Mouse (Mus musculus) neutrophil, adult 5-6 weeks (primary cell): ENCODE measurements around the gene Icmt. TPM values are rescaled to one million over a fixed set of nuclear protein-coding genes. Genes with fewer than 3 reads are reported as not detected.

ENCODE experiments used
- ATAC-seq: fragments of 151-379, 151-347 bp; 2 replicates; pipeline ENCODE4 v1.8.0; 2017; ENCODE audit warnings: mild to moderate bottlenecking, moderate TSS enrichment; ENCODE audit not compliant: insufficient number of reproducible peaks, poor library complexity, low FRiP score, severe bottlenecking; ENCODE audit errors: extremely low read depth
- total RNA-seq: library from RNA; stranded (forward); fragments of 200-1000 nt; gene quantifications from 2 replicates; pipeline ENCODE4 v1.2.3, GENCODE M21; 2017

Gene Icmt
- total RNA-seq, 1 experiment from 2014 or later: 24.9 TPM

GRCm38 (mm10) chr4:152273191-152273590 is 23.8 kb upstream of the Icmt start:
- ATAC-seq: no peak

GRCm38 (mm10) chr4:152273621-152274236 is 23.3 kb upstream of the Icmt start, which contains the start of gene Gpr153:
Gene Gpr153 (plus strand): TSS chr4:152274232.
- ATAC-seq: no peak

GRCm38 (mm10) chr4:152274681-152275131 is 22.3 kb upstream of the Icmt start:
- ATAC-seq: no peak

GRCm38 (mm10) chr4:152276389-152277347 is 20.4 kb upstream of the Icmt start:
- no peak for ATAC-seq

GRCm38 (mm10) chr4:152277916-152278315 is 19.1 kb upstream of the Icmt start:
- ATAC-seq: no peak

GRCm38 (mm10) chr4:152278986-152279385 is 18.0 kb upstream of the Icmt start:
- no peak for ATAC-seq

- no peak for ATAC-seq
These were observed 15.4 kb upstream of the Icmt start for GRCm38 (mm10) chr4:152281601-152282000.

- ATAC-seq: no peak
These were observed 14.3 kb upstream of the Icmt start for GRCm38 (mm10) chr4:152282721-152283120.

GRCm38 (mm10) chr4:152283186-152283950 is 13.7 kb upstream of the Icmt start:
- ATAC-seq: peak; percentile 50; the same call in 1 of the 2 replicates

GRCm38 (mm10) chr4:152285505-152285904 is 11.5 kb upstream of the Icmt start:
- no peak for ATAC-seq

- ATAC-seq: no peak
These were observed 10.8 kb upstream of the Icmt start for GRCm38 (mm10) chr4:152286183-152286582.

GRCm38 (mm10) chr4:152286887-152287286 is 10.1 kb upstream of the Icmt start:
- ATAC-seq: no peak

GRCm38 (mm10) chr4:152287317-152288120 is 9.5 kb upstream of the Icmt start:
- no peak for ATAC-seq

- no peak for ATAC-seq
These were observed 8.6 kb upstream of the Icmt start for GRCm38 (mm10) chr4:152288398-152288945.

GRCm38 (mm10) chr4:152290385-152290784 is 6.6 kb upstream of the Icmt start:
- no peak for ATAC-seq

GRCm38 (mm10) chr4:152290991-152291390 is 6.0 kb upstream of the Icmt start:
- ATAC-seq: no peak

- no peak for ATAC-seq
These were observed 5.5 kb upstream of the Icmt start, which contains the start of gene Hes3 for GRCm38 (mm10) chr4:152291562-152291961. Gene Hes3 (minus strand): TSS chr4:152291662.

GRCm38 (mm10) chr4:152292102-152292765 is 4.8 kb upstream of the Icmt start:
- ATAC-seq: no peak
